Mouse (Mus musculus): Measurements from ENCODE around the gene Ercc4. TPM values are rescaled to one million over a fixed set of nuclear protein-coding genes. Genes with fewer than 3 reads are reported as not detected.

Ercc4 gene
- polyA plus RNA-seq, 1 experiment from 2014 or later, result 16.2 TPM

DNA sequence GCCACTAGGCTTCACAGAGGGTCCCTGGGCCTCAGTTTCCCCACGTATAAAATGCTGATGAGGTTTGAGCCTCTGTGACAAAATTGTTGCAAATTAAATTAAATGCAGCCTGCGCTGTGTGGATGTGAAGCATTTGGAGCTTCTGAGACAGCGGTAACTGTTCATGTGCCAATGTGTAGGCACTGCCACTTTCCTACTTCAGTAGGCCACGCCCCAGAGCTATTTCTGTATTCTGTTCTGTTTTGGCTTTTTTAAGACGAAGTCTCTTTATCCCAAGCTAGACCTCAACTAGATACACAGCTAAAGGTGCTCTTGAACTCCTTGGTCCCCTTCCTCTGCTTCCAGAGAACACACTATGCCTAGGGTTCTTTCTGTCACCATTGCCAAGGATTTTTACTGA, 85.4 kb downstream of the Ercc4 start:
- ATAC-seq (ENCODE audit: insufficient number of reproducible peaks, insufficient read depth, low FRiP score, low read depth), result no peak
- Histone ChIP-seq H3K27ac (ENCODE audit: low read length) (no peak overlapping the region), H3K4me2 (replicated peaks; ENCODE audit: low read depth, low read length) (no peak overlapping the region), H3K27me3 (ENCODE audit: control insufficient read depth, insufficient read depth, low read length) (no peaks in the 10 kb centered on the region), H3K4me3 (ENCODE audit: low read depth, low read length) (no peak overlapping the region), H3K9me3 (ENCODE audit: control insufficient read depth, low read depth, low read length) (no peaks in the 10 kb centered on the region), H3K9ac (replicated peaks; ENCODE audit: low read depth, low read length) (no peak overlapping the region), H3K4me1 (ENCODE audit: control insufficient read depth, insufficient read depth, low read length) (peaks cover 29% of the 10 kb centered on the region), H3K36me3 (ENCODE audit: control insufficient read depth, insufficient read depth, low read length) (no peaks in the 10 kb centered on the region)
- WGBS, result 92% methylated on average over 5 of the region's 5 CpGs

DNA sequence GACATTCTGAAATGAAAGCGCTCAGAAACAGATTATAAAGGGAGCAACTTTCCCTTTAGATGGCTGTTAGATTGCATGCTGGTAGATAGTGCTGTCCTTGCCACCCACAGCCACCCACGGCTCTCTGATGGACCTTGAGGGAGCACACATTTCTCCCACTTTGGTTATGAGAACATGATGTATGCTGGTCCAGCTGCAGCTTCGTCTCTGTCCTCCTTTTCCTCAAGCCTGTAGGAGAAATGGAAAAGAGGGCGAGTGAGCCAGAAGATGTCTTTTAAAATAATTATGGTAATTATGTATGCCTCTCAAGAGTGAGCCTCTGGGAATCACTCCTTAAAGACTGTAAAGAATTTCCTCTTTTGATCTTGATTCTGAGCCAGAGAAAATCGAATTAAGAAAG, 87.1 kb downstream of the Ercc4 start:
- H3K9me3 ChIP-seq (ENCODE audit: control insufficient read depth, low read depth, low read length), result no peaks in the 10 kb centered on the region
- H3K4me2 ChIP-seq (replicated peaks; ENCODE audit: low read depth, low read length), result no peak overlapping the region
- no peak overlapping the region for H3K9ac ChIP-seq (replicated peaks; ENCODE audit: low read depth, low read length)
- H3K4me3 ChIP-seq (ENCODE audit: low read depth, low read length), result no peak overlapping the region
- H3K27ac ChIP-seq (ENCODE audit: low read length), result no peak overlapping the region
- ATAC-seq (ENCODE audit: insufficient number of reproducible peaks, insufficient read depth, low FRiP score, low read depth), result no peak
- 52% methylated on average over 5 of the region's 5 CpGs for WGBS
- peaks cover 23% of the 10 kb centered on the region for H3K4me1 ChIP-seq (ENCODE audit: control insufficient read depth, insufficient read depth, low read length)
- no peaks in the 10 kb centered on the region for H3K36me3 ChIP-seq (ENCODE audit: control insufficient read depth, insufficient read depth, low read length)
- H3K27me3 ChIP-seq (ENCODE audit: control insufficient read depth, insufficient read depth, low read length), result no peaks in the 10 kb centered on the region

DNA sequence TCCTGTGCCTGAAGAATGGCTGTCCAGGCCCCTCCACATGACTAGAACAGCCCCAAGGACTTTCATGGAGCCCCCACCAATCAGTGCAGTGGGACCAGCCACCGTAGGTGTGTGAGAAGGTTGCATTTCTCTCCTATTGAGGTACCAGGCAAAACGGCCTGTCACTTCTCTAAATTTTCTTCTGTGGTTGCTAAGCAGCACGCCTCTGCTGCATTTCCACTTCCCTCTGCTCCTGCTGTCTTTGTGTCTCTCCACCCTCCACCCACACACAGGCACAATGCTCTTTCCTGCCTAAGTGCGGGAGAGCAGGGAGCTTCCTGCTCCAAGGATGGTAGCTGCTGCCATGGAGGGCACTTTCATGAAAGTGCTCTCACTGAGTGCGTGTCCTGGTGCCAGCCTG, 87.8 kb downstream of the Ercc4 start:
- Histone ChIP-seq H3K4me3 (ENCODE audit: low read depth, low read length) (no peak overlapping the region), H3K9ac (replicated peaks; ENCODE audit: low read depth, low read length) (no peak overlapping the region), H3K36me3 (ENCODE audit: control insufficient read depth, insufficient read depth, low read length) (no peaks in the 10 kb centered on the region), H3K9me3 (ENCODE audit: control insufficient read depth, low read depth, low read length) (no peaks in the 10 kb centered on the region), H3K4me1 (ENCODE audit: control insufficient read depth, insufficient read depth, low read length) (peaks cover 23% of the 10 kb centered on the region), H3K4me2 (replicated peaks; ENCODE audit: low read depth, low read length) (no peak overlapping the region), H3K27me3 (ENCODE audit: control insufficient read depth, insufficient read depth, low read length) (no peaks in the 10 kb centered on the region), H3K27ac (ENCODE audit: low read length) (no peak overlapping the region)
- 44% methylated on average over 5 of the region's 5 CpGs for WGBS
- ATAC-seq (ENCODE audit: insufficient number of reproducible peaks, insufficient read depth, low FRiP score, low read depth), result no peak

DNA sequence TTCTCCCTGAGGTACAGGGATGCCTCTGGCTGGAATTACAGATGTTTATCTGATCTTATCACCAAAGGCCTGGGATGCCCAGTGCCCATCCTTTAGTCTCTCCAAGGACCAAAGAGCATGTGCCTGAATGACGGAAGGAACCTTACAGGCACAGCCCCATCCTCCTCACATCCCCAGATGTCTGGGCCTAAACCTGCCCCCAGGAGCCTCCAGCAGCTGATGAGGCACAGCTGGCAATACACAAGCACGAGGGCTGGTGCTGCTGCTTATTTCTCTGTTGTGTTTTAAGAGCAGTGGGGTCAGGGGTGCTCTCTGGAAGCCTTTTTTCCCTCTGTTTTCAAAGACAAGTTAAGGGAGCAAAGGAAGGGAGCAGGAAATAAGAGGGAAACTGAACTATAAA, 89.7 kb downstream of the Ercc4 start:
- Histone ChIP-seq H3K9me3 (ENCODE audit: control insufficient read depth, low read depth, low read length) (no peaks in the 10 kb centered on the region), H3K4me3 (ENCODE audit: low read depth, low read length) (no peak overlapping the region), H3K4me2 (replicated peaks; ENCODE audit: low read depth, low read length) (no peak overlapping the region), H3K27ac (ENCODE audit: low read length) (no peak overlapping the region), H3K36me3 (ENCODE audit: control insufficient read depth, insufficient read depth, low read length) (no peaks in the 10 kb centered on the region), H3K9ac (replicated peaks; ENCODE audit: low read depth, low read length) (no peak overlapping the region), H3K4me1 (ENCODE audit: control insufficient read depth, insufficient read depth, low read length) (peaks cover 21% of the 10 kb centered on the region), H3K27me3 (ENCODE audit: control insufficient read depth, insufficient read depth, low read length) (no peaks in the 10 kb centered on the region)
- WGBS, result 28% methylated on average over 2 of the region's 2 CpGs
- ATAC-seq (ENCODE audit: insufficient number of reproducible peaks, insufficient read depth, low FRiP score, low read depth), result no peak

Other genes with a start within 250 kb of the Ercc4 start
- gene Mrtfb, start 146.8 kb downstream of the Ercc4 start, polyA plus RNA-seq (2014; fragmentation: Nextera tagmentation; extraction: Ambion mirVana), result 33.3 and 33.4 TPM in 2 replicates

Data from stomach, embryonic 14.5 days (tissue).